Mouse (Mus musculus) hindbrain, embryonic 13.5 days (tissue): Measurements from ENCODE around the gene Rhbdl1. TPM values are rescaled to one million over a fixed set of nuclear protein-coding genes. Genes with fewer than 3 reads are reported as not detected.
"Not testable (repeated sequence)": the region's sequence is repeated elsewhere in the genome, so short reads cannot be mapped to it uniquely, and the experiment has no call there.

Source experiments
- ATAC-seq: fragments of 200-750 bp; cut with Nextera tagmentation; 2 replicates; pipeline ENCODE4 v1.8.0; 2017; ENCODE audit warnings: moderate TSS enrichment; ENCODE audit not compliant: low FRiP score
- H3K27ac ChIP-seq: fragments of 300-500 bp; sonication (generic); 2 replicates; pipeline ENCODE4 v1.5.1; 2015; ENCODE audit warnings: inconsistent platforms, mild to moderate bottlenecking, moderate library complexity
- H3K27me3 ChIP-seq: fragments of 300-500 bp; sonication (generic); 2 replicates; pipeline ENCODE4 v1.6.1; 2015; ENCODE audit warnings: mild to moderate bottlenecking, inconsistent platforms
- H3K36me3 ChIP-seq: fragments of 300-500 bp; sonication (generic); 2 replicates; pipeline ENCODE4 v1.6.1; 2015; ENCODE audit warnings: mild to moderate bottlenecking, inconsistent platforms
- H3K4me1 ChIP-seq: fragments of 300-500 bp; sonication (generic); replicated peaks from 2 replicates; pipeline ENCODE4 v1.6.1; 2015; ENCODE audit warnings: inconsistent platforms
- H3K4me2 ChIP-seq: fragments of 300-500 bp; sonication (generic); 2 replicates; pipeline ENCODE4 v1.6.1; 2015; ENCODE audit warnings: inconsistent platforms, mild to moderate bottlenecking, moderate library complexity
- H3K4me3 ChIP-seq: fragments of 300-500 bp; sonication (generic); 2 replicates; pipeline ENCODE4 v1.5.1; 2015; ENCODE audit warnings: mild to moderate bottlenecking, inconsistent platforms
- H3K9ac ChIP-seq: fragments of 300-500 bp; sonication (generic); 2 replicates; pipeline ENCODE4 v1.6.1; 2015; ENCODE audit warnings: mild to moderate bottlenecking, inconsistent platforms
- H3K9me3 ChIP-seq: fragments of 300-500 bp; sonication (generic); 2 replicates; pipeline ENCODE4 v1.6.1; 2016; ENCODE audit warnings: inconsistent platforms
- WGBS: fragments of 180-500 bp; shearing (Covaris S2); methylation state at CpG from one replicate; pipeline ENCODE4 v1.1.7; 2015; 5-methylcytosine and 5-hydroxymethylcytosine counted together
- polyA plus RNA-seq: library from polyadenylated mRNA; unstranded; fragments of >200 nt; fragmentation: Nextera tagmentation; extraction: Ambion mirVana; gene quantifications from 2 replicates; pipeline ENCODE4 v1.2.1, GENCODE M21; 2015

Rhbdl1 gene
- polyA plus RNA-seq, 1 experiment from 2014 or later: 25.5 TPM

GRCm38 (mm10) chr17:25877741-25878610, 40.9 kb upstream of the Rhbdl1 start:
- H3K4me1 ChIP-seq: peaks cover 50% of the 10 kb centered on the region
- H3K9me3 ChIP-seq: no peaks in the 10 kb centered on the region
- 93% methylated on average over 32 of the region's 32 CpGs for WGBS
- no peak for ATAC-seq
- no peak overlapping the region for H3K4me2 ChIP-seq
- H3K27me3 ChIP-seq: no peaks in the 10 kb centered on the region
- H3K4me3 ChIP-seq: no peak overlapping the region
- peaks cover 31% of the 10 kb centered on the region for H3K36me3 ChIP-seq
- H3K27ac ChIP-seq: no peak overlapping the region
- no peak overlapping the region; the same call in 1 of the 2 replicates for H3K9ac ChIP-seq

- H3K27ac ChIP-seq: no peak overlapping the region
Measured at GRCm38 (mm10) chr17:25877025-25877424, 39.9 kb upstream of the Rhbdl1 start.

GRCm38 (mm10) chr17:25876347-25876915, 39.3 kb upstream of the Rhbdl1 start:
- Histone ChIP-seq H3K9ac (peak overlapping the region; percentile 87), H3K4me2 (peak overlapping the region; percentile 96), H3K4me1 (peaks cover 46% of the 10 kb centered on the region), H3K36me3 (peaks cover 22% of the 10 kb centered on the region), H3K27ac (peak overlapping the region; percentile 97), H3K9me3 (no peaks in the 10 kb centered on the region), H3K4me3 (peak overlapping the region; percentile 80), H3K27me3 (no peaks in the 10 kb centered on the region)
- no peak for ATAC-seq
- WGBS: 58% methylated on average over 10 of the region's 10 CpGs

More at GRCm38 (mm10) chr17:25877025-25877424, 39.9 kb upstream of the Rhbdl1 start:
- peak overlapping the region; percentile 96 for H3K4me2 ChIP-seq
- H3K9me3 ChIP-seq: no peaks in the 10 kb centered on the region
- H3K4me1 ChIP-seq: peaks cover 50% of the 10 kb centered on the region
- peak overlapping the region; percentile 39; the same call in 1 of the 2 replicates for H3K9ac ChIP-seq
- H3K36me3 ChIP-seq: peaks cover 22% of the 10 kb centered on the region
- H3K4me3 ChIP-seq: no peak overlapping the region
- ATAC-seq: no peak
- WGBS: 93% methylated on average over 3 of the region's 3 CpGs
- H3K27me3 ChIP-seq: no peaks in the 10 kb centered on the region

GRCm38 (mm10) chr17:25875171-25876136, 38.4 kb upstream of the Rhbdl1 start:
- peak overlapping the region; percentile 96 for H3K4me2 ChIP-seq
- WGBS: 2% methylated on average over 59 of the region's 59 CpGs
- peak overlapping the region; percentile 80 for H3K4me3 ChIP-seq
- H3K9me3 ChIP-seq: no peaks in the 10 kb centered on the region
- H3K27me3 ChIP-seq: no peaks in the 10 kb centered on the region
- peak overlapping the region; percentile 97 for H3K27ac ChIP-seq
- peak; percentile 93 for ATAC-seq
- H3K9ac ChIP-seq: peak overlapping the region; percentile 87
- peaks cover 22% of the 10 kb centered on the region for H3K36me3 ChIP-seq
- peaks cover 36% of the 10 kb centered on the region for H3K4me1 ChIP-seq

GRCm38 (mm10) chr17:25874721-25875170, 37.7 kb upstream of the Rhbdl1 start, which contains the start of gene Mettl26:
Gene Mettl26 (plus strand): TSS chr17:25875074.
- Histone ChIP-seq H3K36me3 (peaks cover 21% of the 10 kb centered on the region), H3K4me1 (peaks cover 29% of the 10 kb centered on the region), H3K9ac (peak within 1 kb of the TSS; percentile 87), H3K27ac (peak within 1 kb of the TSS; percentile 97), H3K27me3 (no peaks in the 10 kb centered on the region), H3K4me3 (peak within 1 kb of the TSS; percentile 80), H3K9me3 (no peaks in the 10 kb centered on the region), H3K4me2 (peak within 1 kb of the TSS; percentile 96)
- peak; percentile 69 for ATAC-seq
- WGBS: under 1% methylated on average over 25 of the region's 25 CpGs

GRCm38 (mm10) chr17:25874148-25874720, 37.1 kb upstream of the Rhbdl1 start:
- peaks cover 17% of the 10 kb centered on the region for H3K36me3 ChIP-seq
- H3K27me3 ChIP-seq: no peaks in the 10 kb centered on the region
- no peaks in the 10 kb centered on the region for H3K9me3 ChIP-seq
- WGBS: 7% methylated on average over 14 of the region's 14 CpGs
- peak overlapping the region; percentile 80 for H3K4me3 ChIP-seq
- peak overlapping the region; percentile 97 for H3K27ac ChIP-seq
- peaks cover 30% of the 10 kb centered on the region for H3K4me1 ChIP-seq
- H3K4me2 ChIP-seq: peak overlapping the region; percentile 96
- H3K9ac ChIP-seq: peak overlapping the region; percentile 87
- no peak for ATAC-seq

- H3K4me2 ChIP-seq: peak overlapping the region; percentile 96
- ATAC-seq: no peak
- H3K36me3 ChIP-seq: peaks cover 10% of the 10 kb centered on the region
- H3K27ac ChIP-seq: peak overlapping the region; percentile 97
- peak overlapping the region; percentile 87 for H3K9ac ChIP-seq
- H3K9me3 ChIP-seq: no peaks in the 10 kb centered on the region
- no peaks in the 10 kb centered on the region for H3K27me3 ChIP-seq
- H3K4me1 ChIP-seq: peaks cover 35% of the 10 kb centered on the region
- 79% methylated on average over 11 of the region's 11 CpGs for WGBS
- peak overlapping the region; percentile 80 for H3K4me3 ChIP-seq
Measured at GRCm38 (mm10) chr17:25873405-25874147, 36.5 kb upstream of the Rhbdl1 start.

GRCm38 (mm10) chr17:25872676-25873075, 35.6 kb upstream of the Rhbdl1 start:
- WGBS: 84% methylated on average over 3 of the region's 3 CpGs
- no peak for ATAC-seq
- no peak overlapping the region for H3K4me2 ChIP-seq

GRCm38 (mm10) chr17:25871566-25871965, 34.5 kb upstream of the Rhbdl1 start:
- not testable (repeated sequence) for H3K27ac ChIP-seq, H3K4me2 ChIP-seq, H3K27me3 ChIP-seq, H3K9ac ChIP-seq, H3K4me3 ChIP-seq, H3K36me3 ChIP-seq, ATAC-seq, H3K9me3 ChIP-seq
- H3K4me1 ChIP-seq: peaks cover 35% of the 10 kb centered on the region

More at GRCm38 (mm10) chr17:25872676-25873075, 35.6 kb upstream of the Rhbdl1 start:
- Histone ChIP-seq H3K27ac (no peak overlapping the region), H3K9me3 (no peaks in the 10 kb centered on the region), H3K9ac (no peak overlapping the region), H3K4me1 (peaks cover 39% of the 10 kb centered on the region), H3K27me3 (peaks cover under 1% of the 10 kb centered on the region; the same call in 1 of the 2 replicates), H3K4me3 (no peak overlapping the region), H3K36me3 (peaks cover 1% of the 10 kb centered on the region)

- 86% methylated on average over 2 of the region's 2 CpGs for WGBS
Measured at GRCm38 (mm10) chr17:25869954-25870353, 32.9 kb upstream of the Rhbdl1 start.

GRCm38 (mm10) chr17:25869498-25869897, 32.4 kb upstream of the Rhbdl1 start:
- Histone ChIP-seq H3K27ac (no peak overlapping the region), H3K4me2 (no peak overlapping the region), H3K4me1 (peaks cover 26% of the 10 kb centered on the region), H3K9me3 (no peaks in the 10 kb centered on the region), H3K27me3 (peaks cover 3% of the 10 kb centered on the region), H3K36me3 (no peaks in the 10 kb centered on the region), H3K9ac (no peak overlapping the region), H3K4me3 (no peak overlapping the region)
- ATAC-seq: no peak
- WGBS: 89% methylated on average over 8 of the region's 8 CpGs

More at GRCm38 (mm10) chr17:25869954-25870353, 32.9 kb upstream of the Rhbdl1 start:
- H3K36me3 ChIP-seq: no peaks in the 10 kb centered on the region
- H3K27ac ChIP-seq: no peak overlapping the region
- peaks cover 3% of the 10 kb centered on the region for H3K27me3 ChIP-seq
- no peak overlapping the region for H3K4me2 ChIP-seq
- H3K4me3 ChIP-seq: no peak overlapping the region
- peaks cover 26% of the 10 kb centered on the region for H3K4me1 ChIP-seq
- H3K9me3 ChIP-seq: no peaks in the 10 kb centered on the region
- no peak overlapping the region for H3K9ac ChIP-seq
- ATAC-seq: no peak
